Mouse (Mus musculus): ENCODE measurements around the gene Nob1. TPM values are rescaled to one million over a fixed set of nuclear protein-coding genes. Genes with fewer than 3 reads are reported as not detected.

The Nob1 gene
- total RNA-seq (2021), result 10 to 100 TPM; 17.6 to 22.5 TPM
- long read RNA-seq, experiment 1, transcript Nob1-201 (9 exons, 1,658 nt), result major isoform, 12 of 25 reads
- long read RNA-seq, experiment 1, partial matches to known transcripts, result 13 of 25 reads
- long read RNA-seq, experiment 1, other reads (novel, unspliced or antisense), result 0 of 25 reads
- long read RNA-seq, experiment 2, transcript Nob1-201 (9 exons, 1,658 nt), result major isoform, 20 of 40 reads
- long read RNA-seq, experiment 2, partial matches to known transcripts, result 19 of 40 reads
- long read RNA-seq, experiment 2, other reads (novel, unspliced or antisense), result 1 of 40 reads

DNA sequence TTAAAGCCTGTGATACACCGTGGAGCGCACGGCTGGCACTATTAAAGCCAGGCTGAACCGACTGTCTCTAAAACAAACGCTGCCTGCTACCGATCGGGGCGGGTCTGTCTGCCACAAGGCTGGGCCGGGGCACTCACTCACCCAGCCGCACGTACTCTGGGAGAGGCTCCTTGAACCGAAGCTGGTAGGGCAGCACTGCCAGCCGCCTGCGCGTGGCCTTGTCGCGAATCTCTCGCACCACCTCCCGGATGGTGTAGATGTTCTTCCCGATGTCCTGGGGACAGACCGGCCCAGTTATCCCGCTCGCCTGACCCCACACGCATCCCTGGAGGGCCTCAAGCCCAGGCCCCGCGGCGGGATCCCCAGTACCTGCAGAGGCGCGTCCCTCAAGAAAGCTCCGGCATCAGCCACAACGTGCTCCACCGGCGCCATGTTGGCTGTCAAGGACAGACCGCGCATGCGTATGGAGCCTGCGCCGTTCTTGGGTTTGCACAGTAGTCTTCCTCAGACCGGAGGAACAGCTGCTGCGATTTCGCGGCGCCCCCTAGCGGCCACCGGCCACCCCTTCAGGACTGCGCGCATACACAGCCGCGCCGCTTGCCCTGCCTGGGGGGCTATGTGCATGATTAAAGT, at the start of gene Nob1:
Nob1 (minus strand) TSS at position 455 of the 633 bp plus-strand sequence.
- intact Hi-C loops (cut with DNase I), result loop anchor here (2.0 to 10.0 kb wide), 2 partner anchors 38 to 320 kb away; no protein-coding TSS in a partner anchor
- DNase-seq, result peak; percentile 96 to 97

- intact Hi-C loops (cut with DNase I), result no loop called here
Measured at GRCm38 (mm10) chr8:107473369-107473768, 48.5 kb upstream of the Nob1 start.

DNA sequence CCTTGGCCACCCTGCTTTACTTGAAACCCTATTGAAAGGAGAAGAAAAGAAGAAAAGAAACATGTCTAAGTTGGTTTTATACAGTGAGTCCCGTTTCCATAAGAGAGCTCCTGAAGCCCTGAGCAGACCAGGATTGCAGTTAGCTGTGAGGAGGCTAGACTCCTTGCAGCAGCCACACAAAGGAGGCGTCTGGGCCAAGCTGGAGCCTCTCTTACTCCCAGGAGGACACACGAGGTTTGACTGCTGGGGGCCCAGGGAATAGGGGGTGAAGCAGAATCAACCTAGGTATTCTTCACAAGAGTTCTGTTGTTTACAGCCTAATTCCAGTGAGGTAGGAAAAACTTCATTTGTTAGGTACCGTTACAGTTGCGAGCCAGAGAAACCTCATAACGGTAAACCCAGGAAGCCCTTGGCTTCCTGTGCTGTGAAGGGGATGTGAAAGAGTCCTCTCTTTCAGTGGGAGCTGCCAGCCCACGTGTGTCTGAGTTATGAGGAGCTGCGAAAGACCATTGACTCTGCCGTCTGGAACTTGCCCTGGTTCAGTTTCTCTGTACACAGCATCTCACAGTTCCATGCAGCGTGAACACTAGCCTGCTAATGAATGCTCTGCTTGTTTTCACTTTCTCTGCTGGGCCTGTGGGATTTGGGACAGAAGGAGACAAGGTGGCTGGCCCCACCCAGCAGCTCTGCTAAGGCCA, 47.7 kb upstream of the Nob1 start:
- intact Hi-C loops (cut with DNase I), result no loop called here
- no peak for DNase-seq

More at GRCm38 (mm10) chr8:107473369-107473768, 48.5 kb upstream of the Nob1 start:
- DNase-seq, result no peak

DNA sequence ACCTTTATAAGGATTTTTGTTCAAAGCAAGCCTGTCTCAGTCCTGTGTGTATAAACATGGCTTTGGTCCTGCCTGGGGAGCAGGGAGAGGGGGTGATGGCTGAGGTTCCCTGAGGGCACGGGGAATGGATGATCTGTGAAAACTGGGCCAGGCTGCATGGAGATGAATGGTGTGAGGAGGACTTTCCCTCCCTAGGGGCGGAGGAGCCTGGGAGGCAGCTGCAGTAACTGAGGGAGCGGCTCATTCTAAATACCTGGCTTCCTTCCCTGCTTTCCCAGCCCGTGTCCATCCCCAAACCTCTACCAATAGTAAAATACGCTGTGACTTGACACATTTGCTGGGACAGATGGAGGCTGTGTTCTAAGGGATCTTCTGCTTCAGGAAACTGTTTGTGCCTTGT, 45.5 kb upstream of the Nob1 start:
- no peak for DNase-seq
- intact Hi-C loops (cut with DNase I), result no loop called here

- no peak for DNase-seq
- intact Hi-C loops (cut with DNase I), result no loop called here
Measured at GRCm38 (mm10) chr8:107468811-107469302, 44.0 kb upstream of the Nob1 start.

GRCm38 (mm10) chr8:107466642-107467041, 41.8 kb upstream of the Nob1 start:
- no peak for DNase-seq
- intact Hi-C loops (cut with DNase I), result no loop called here

- no peak for DNase-seq
- intact Hi-C loops (cut with DNase I), result no loop called here
Measured at GRCm38 (mm10) chr8:107465332-107465990, 40.6 kb upstream of the Nob1 start.

DNA sequence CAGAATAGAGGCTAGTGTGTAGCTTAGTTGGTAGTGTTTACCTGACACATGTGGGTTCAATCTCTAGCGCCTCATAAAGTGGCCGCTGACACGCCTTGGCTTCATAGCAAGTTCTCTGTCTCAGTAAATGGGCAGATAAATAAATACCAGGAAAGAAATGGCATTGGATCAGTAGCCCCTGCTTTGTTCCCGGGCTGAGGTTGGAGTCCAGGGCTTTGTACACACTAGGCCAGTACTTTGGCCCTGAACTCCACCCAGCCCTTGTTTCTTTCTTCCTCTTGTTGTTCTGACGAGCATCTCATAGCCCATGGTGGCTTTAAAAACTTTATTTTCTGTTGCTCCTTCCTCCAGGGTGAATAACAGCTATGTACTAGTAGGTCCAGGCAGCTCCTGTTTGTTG, 37.6 kb upstream of the Nob1 start:
- intact Hi-C loops (cut with DNase I), result no loop called here
- DNase-seq, result no peak

DNA sequence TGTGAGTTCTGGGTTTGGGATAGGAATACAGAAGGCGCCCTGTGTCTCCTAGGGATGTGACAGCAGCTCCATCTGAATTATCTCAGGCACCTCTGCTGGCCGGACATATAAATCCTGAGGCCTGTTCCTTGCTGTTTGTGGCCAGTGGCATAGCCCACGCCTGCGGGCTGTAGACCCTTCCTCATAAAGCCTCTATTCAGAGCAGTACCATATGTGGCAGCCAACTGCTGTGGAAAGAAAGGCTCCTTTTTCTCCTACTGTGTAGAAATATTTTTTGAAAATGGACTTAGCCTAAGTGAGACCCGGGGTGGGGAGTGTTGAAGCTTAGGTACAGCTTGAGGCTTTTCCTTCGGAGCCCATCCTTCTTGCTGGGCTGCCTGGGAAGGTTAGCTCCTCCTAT, 33.4 kb upstream of the Nob1 start:
- DNase-seq, result no peak
- intact Hi-C loops (cut with DNase I), result no loop called here

GRCm38 (mm10) chr8:107457725-107458124, 32.9 kb upstream of the Nob1 start:
- DNase-seq, result no peak
- intact Hi-C loops (cut with DNase I), result no loop called here

DNA sequence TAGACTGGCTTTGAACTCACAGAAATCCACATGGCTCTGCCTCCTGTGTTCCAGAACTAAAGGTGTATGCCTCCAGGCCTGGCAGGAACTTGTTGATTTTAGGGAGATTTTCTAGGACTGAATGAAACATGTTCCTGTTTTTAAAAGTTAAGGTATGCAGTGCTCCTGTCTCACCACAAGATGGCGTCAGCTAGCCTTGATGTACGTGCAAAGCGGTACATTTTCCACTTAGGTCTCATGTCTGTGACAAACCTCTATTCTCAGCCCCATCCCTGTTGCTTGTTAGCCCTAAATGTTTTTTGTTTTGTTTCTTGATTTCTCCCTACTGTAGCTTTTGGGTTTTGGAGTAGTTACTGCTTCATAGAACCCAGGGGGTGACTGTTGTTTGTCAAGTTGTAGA, 30.4 kb upstream of the Nob1 start:
- DNase-seq, result no peak
- intact Hi-C loops (cut with DNase I), result loop anchor here (1.0 kb wide), 1 partner anchor 121 kb away; no protein-coding TSS in a partner anchor

GRCm38 (mm10) chr8:107453386-107453785, 28.5 kb upstream of the Nob1 start:
- intact Hi-C loops (cut with DNase I), result no loop called here

GRCm38 (mm10) chr8:107451414-107452066, 26.7 kb upstream of the Nob1 start:
- intact Hi-C loops (cut with DNase I), result no loop called here
- no peak for DNase-seq

More at GRCm38 (mm10) chr8:107453386-107453785, 28.5 kb upstream of the Nob1 start:
- DNase-seq, result no peak

DNA sequence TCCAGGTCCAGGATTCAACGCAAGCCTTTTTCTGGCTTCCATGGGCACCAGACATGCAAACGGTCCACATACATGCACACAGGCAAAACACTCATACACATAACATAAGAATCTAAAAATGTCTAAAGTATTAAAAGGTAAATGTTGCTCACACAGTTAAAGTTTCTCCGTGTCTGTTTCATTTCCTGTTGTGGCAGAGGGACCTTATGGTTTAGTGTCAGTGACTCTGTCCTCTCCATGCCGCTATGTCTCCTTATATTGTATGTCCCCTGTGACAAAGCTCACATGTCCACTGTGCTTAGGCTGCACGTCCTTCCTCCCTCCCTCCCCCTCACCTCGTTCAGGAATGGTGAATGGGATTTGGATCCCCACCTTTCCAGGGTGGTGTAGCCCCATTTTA, 24.8 kb upstream of the Nob1 start:
- no peak for DNase-seq
- intact Hi-C loops (cut with DNase I), result no loop called here

DNA sequence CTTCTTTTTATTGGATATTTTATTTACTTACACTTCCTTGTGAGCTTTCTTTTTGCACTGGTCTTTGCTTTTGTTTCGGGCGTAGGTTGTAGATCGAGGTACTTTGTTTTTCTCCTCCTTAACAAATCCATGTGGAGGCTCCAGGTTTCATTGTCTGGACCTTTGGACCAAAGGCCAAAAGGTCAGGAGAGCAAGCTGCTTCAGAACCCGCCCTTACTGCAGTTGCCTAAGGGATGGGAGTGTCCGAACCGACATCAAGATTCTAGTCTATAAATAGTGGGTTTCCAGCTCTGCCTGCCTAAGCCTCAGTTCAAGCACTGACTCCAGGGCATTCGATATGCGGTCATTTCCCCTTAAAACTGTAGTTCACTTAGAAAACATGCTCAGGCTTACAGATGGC, 24.3 kb upstream of the Nob1 start:
- intact Hi-C loops (cut with DNase I), result no loop called here

DNA sequence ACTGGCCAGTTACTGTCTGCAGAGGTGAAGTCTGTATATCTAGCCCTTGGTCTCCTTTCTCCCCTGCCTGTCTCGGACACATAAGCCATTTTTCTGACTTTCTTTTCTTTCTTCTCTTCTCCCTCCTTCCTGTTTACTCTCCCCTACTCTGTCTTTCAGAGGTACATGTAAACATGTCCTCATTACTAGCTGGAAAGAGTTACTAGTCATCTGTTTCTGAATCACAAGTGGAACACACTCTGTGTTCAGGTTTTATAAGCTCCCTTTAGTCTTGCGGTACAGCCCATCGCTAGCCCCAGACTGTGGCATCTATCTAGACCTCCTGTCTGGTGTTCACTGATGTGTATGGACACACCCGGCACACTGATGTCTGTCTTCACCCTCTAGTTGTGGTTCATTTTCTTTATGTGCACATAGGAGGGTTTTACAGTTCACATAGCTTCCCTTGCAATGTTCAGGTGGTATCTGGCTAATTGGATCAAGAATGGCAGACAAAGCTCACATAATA, 23.6 kb upstream of the Nob1 start:
- no peak for DNase-seq
- intact Hi-C loops (cut with DNase I), result no loop called here

More for the DNA sequence above, 24.3 kb upstream of the Nob1 start:
- no peak for DNase-seq

GRCm38 (mm10) chr8:107447713-107448112, 22.9 kb upstream of the Nob1 start:
- intact Hi-C loops (cut with DNase I), result no loop called here

DNA sequence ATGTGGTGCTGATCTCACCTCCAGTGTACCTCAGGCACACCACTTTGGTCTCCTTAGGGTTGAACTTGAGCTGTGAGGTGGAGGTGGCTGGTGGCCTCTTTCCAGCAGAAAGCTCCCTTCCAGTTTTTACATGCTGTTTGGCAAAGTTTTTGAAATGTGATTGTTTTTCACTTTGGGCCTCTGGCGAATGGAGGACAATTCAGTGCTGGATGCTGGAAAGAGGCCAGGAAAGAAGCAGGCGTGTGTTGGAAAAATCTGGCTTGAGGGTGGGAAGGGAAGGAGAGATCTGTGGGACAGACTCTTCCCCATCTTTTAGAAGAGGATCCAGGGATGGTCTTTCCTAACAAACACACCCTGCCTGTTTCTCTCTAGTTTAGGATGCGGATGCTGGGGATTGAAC, 19.8 kb upstream of the Nob1 start:
- no peak for DNase-seq
- intact Hi-C loops (cut with DNase I), result no loop called here

More at GRCm38 (mm10) chr8:107447713-107448112, 22.9 kb upstream of the Nob1 start:
- no peak for DNase-seq

GRCm38 (mm10) chr8:107439880-107440625, 15.2 kb upstream of the Nob1 start:
- no peak for DNase-seq
- intact Hi-C loops (cut with DNase I), result no loop called here

All from gastrocnemius, postnatal 36 days (tissue).